Mouse (Mus musculus): ENCODE data around the gene Phc2.

- TF ChIP-seq CTCF (IDR thresholded peaks at IDR 0.05) (no peak), EP300 (IDR thresholded peaks at IDR 0.05) (no peak)
Measured at GRCm38 (mm10) chr4:128670566-128671191, 16.2 kb downstream of the Phc2 start.
